Mouse (Mus musculus) forebrain, embryonic 15.5 days (tissue): ENCODE measurements around the gene Rfx7. TPM values are rescaled to one million over a fixed set of nuclear protein-coding genes. Genes with fewer than 3 reads are reported as not detected.

ENCODE experiments used
- ATAC-seq: fragments of 200-750 bp; cut with Nextera tagmentation; replicated peaks from 2 replicates; pipeline ENCODE4 v1.8.0; 2017; ENCODE audit warnings: mild to moderate bottlenecking, moderate TSS enrichment, moderate library complexity
- H3K27ac ChIP-seq: fragments of 300-500 bp; sonication (generic); replicated peaks from 2 replicates; pipeline ENCODE4 v1.5.1; 2015; ENCODE audit warnings: mild to moderate bottlenecking, inconsistent platforms
- H3K27me3 ChIP-seq: fragments of 300-500 bp; sonication (generic); 2 replicates; pipeline ENCODE4 v1.6.1; 2015; ENCODE audit warnings: inconsistent platforms
- H3K36me3 ChIP-seq: fragments of 300-500 bp; sonication (generic); 2 replicates; pipeline ENCODE4 v1.6.1; 2015; ENCODE audit warnings: mild to moderate bottlenecking, inconsistent platforms
- H3K4me1 ChIP-seq: fragments of 300-500 bp; sonication (generic); 2 replicates; pipeline ENCODE4 v1.6.1; 2015; ENCODE audit warnings: inconsistent platforms
- H3K4me2 ChIP-seq: fragments of 300-500 bp; sonication (generic); replicated peaks from 2 replicates; pipeline ENCODE4 v1.6.1; 2015; ENCODE audit warnings: mild to moderate bottlenecking, inconsistent platforms
- H3K4me3 ChIP-seq: fragments of 300-500 bp; sonication (generic); 2 replicates; pipeline ENCODE4 v1.5.1; 2015; ENCODE audit warnings: mild to moderate bottlenecking, inconsistent platforms
- H3K9ac ChIP-seq: fragments of 300-500 bp; sonication (generic); replicated peaks from 2 replicates; pipeline ENCODE4 v1.6.1; 2015; ENCODE audit warnings: mild to moderate bottlenecking, inconsistent platforms
- H3K9me3 ChIP-seq: fragments of 300-500 bp; sonication (generic); 2 replicates; pipeline ENCODE4 v1.6.1; 2016; ENCODE audit warnings: inconsistent platforms
- WGBS: fragments of 180-500 bp; shearing (Covaris S2); methylation state at CpG from one replicate; pipeline ENCODE4 v1.1.7; 2015; ENCODE audit warnings: mixed read lengths; 5-methylcytosine and 5-hydroxymethylcytosine counted together
- polyA plus RNA-seq: library from polyadenylated mRNA; unstranded; fragments of >200 nt; fragmentation: Nextera tagmentation; extraction: Ambion mirVana; gene quantifications from 2 replicates; pipeline ENCODE4 v1.2.1, GENCODE M21; 2015

The Rfx7 gene
- polyA plus RNA-seq, 1 experiment from 2014 or later: 16.7 TPM

DNA sequence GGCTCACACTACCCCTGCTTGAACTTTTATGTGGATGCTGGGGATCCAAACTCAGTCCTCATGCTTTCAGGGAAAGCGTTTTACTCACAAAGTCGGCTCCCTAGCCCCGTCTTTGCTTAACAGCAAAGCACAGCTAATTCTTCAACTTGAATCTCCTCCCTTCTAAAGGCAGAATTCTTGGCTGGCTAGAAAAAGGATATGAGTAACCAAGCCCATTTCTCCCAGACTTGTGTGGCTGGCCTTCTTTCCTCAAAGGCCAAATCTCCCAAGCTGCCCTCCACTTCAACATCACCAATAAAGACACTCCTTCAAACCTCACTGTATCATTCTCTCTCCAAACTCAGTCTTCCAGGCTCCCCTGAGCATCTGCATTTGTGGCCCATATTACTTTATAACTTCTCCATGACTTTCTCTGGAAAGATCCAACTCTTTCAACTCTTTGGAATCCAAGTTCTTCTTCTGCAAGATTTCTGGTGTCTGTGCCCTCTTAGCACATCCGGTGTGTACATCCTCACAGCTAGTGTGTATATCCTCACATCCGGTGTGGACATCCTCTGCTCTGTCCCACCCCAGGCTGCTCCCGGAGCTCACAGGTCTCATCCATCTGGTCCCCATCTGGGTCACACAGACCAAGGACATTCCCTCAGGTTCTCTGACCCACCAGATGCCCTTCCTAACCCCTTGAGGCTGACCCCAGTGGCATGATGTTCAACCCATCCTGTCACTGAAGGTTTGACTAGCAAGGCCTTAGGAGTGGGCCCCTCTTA lies 111.8 kb downstream of the Rfx7 start:
- ATAC-seq: no peak
- peak overlapping the region; percentile 34 for H3K27ac ChIP-seq
- no peak overlapping the region for H3K4me3 ChIP-seq
- no peaks in the 10 kb centered on the region for H3K36me3 ChIP-seq
- 90% methylated on average over 6 of the region's 6 CpGs for WGBS
- no peaks in the 10 kb centered on the region for H3K9me3 ChIP-seq
- no peak overlapping the region for H3K9ac ChIP-seq
- H3K4me1 ChIP-seq: peaks cover 36% of the 10 kb centered on the region
- no peak overlapping the region for H3K4me2 ChIP-seq
- no peaks in the 10 kb centered on the region for H3K27me3 ChIP-seq

DNA sequence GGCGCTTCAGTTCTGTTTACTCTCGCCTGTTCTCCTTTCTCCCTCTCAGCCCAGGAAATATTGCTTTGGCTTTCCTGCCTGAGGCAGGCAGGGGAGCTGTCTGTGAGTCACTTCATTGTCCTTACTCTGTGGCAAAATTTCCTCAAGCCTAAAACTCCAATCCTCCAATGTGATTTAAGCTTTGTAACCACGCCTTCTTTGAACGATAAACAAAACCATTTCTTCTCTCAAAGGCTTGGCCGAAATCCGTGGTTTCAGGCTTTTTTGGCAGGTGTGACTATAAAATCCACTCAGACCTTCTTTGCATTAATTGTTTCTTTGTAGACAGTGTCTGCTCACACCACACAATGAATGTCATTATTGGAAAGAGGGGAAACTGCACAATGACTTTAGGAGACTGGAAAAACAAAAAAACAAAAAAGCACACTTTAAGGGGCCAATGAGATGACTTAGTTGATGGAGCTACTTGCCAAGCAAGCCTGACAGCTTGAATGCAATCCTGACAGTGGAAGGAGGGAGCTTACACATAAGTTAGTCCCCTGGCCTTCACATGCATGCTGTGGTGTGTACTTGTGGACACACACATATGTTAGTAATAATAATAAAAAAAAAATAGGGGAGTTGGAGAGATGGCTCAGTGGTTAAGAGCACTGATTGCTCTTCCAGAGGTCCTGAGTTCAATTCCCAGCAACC lies 112.5 kb downstream of the Rfx7 start:
- no peak overlapping the region for H3K4me3 ChIP-seq
- H3K27ac ChIP-seq: peak overlapping the region; percentile 34
- no peak for ATAC-seq
- 18% methylated on average over 6 of the region's 6 CpGs for WGBS
- no peaks in the 10 kb centered on the region for H3K27me3 ChIP-seq
- no peak overlapping the region for H3K4me2 ChIP-seq
- H3K4me1 ChIP-seq: peaks cover 29% of the 10 kb centered on the region
- H3K36me3 ChIP-seq: no peaks in the 10 kb centered on the region
- no peak overlapping the region for H3K9ac ChIP-seq
- no peaks in the 10 kb centered on the region for H3K9me3 ChIP-seq

DNA sequence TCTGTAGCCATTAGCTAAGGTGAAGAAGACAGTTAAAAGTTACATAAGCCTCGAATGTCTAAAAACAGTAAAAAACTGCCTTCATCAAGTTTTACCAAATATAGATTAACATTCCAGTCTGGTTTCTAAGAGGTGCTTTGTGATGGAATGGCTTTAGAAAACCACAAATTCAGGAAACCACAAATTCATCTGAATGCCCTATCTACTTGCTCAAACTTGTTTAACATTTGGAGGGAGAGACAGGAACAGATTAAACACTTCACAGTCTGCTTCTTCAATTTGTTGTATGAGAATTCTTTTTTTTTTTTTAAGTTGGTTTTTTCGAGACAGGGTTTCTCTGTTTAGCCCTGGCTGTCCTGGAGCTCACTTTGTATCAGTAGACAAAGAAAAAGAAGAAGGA lies 117.7 kb downstream of the Rfx7 start:
- Histone ChIP-seq H3K4me1 (peaks cover 8% of the 10 kb centered on the region), H3K27ac (no peak overlapping the region), H3K9me3 (no peaks in the 10 kb centered on the region), H3K9ac (no peak overlapping the region), H3K36me3 (no peaks in the 10 kb centered on the region), H3K27me3 (no peaks in the 10 kb centered on the region), H3K4me2 (no peak overlapping the region), H3K4me3 (no peak overlapping the region)
- no peak for ATAC-seq
- WGBS: 65% methylated on average over 2 of the region's 2 CpGs

DNA sequence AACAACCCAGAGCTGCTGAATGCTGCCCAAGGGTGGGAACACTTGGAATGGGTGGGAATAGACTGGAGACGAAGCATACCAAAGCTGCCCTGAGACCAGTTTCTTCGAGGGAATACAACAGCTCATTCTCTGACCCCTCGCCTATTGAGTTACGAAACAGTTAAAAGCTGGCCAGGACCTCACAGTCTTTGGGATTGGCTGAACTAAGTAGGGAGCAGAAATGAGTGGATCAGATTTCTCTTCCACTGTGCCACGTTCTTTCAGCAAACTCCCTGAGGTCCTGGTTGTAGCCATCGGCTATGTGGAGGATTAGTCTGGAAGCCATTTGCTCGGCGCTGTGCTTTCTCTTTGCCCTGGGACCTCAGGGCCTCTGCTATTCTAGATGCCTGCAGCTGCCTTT lies 120.9 kb downstream of the Rfx7 start:
- WGBS: 9% methylated on average over 8 of the region's 8 CpGs
- H3K4me1 ChIP-seq: 0 out of 2 replicates have a peak, but pooled peaks cover 7% of the 10 kb centered on the region
- H3K4me2 ChIP-seq: no peak overlapping the region
- H3K4me3 ChIP-seq: no peak overlapping the region
- H3K27ac ChIP-seq: peak overlapping the region; percentile 27
- no peaks in the 10 kb centered on the region for H3K36me3 ChIP-seq
- no peaks in the 10 kb centered on the region for H3K9me3 ChIP-seq
- H3K27me3 ChIP-seq: no peaks in the 10 kb centered on the region
- no peak for ATAC-seq
- H3K9ac ChIP-seq: no peak overlapping the region

DNA sequence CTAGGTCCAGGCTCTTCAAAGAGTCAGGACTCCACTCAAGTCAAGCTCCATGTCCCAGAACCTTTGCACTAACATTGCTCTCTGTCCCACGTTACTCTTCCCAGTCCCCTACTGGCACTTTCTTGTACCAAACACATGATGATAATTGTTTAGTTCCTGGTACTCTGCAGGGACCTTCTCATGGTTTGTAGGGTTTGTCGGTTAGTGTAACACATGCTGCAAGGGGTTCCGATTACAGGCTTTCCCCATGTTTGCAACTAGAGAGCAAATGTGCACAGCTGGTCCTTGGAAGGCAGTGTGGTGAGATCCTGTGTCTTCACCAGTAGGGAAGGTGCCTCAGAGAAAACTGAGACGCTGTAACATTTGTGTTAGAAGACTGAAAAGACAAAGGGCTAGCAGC lies 121.5 kb downstream of the Rfx7 start:
- no peak for ATAC-seq
- Histone ChIP-seq H3K9ac (no peak overlapping the region), H3K27ac (peak overlapping the region; percentile 27), H3K9me3 (no peaks in the 10 kb centered on the region), H3K36me3 (no peaks in the 10 kb centered on the region), H3K4me2 (no peak overlapping the region), H3K4me1 (0 out of 2 replicates have a peak, but pooled peaks cover 7% of the 10 kb centered on the region), H3K4me3 (no peak overlapping the region), H3K27me3 (no peaks in the 10 kb centered on the region)
- 34% methylated on average over 4 of the region's 4 CpGs for WGBS

DNA sequence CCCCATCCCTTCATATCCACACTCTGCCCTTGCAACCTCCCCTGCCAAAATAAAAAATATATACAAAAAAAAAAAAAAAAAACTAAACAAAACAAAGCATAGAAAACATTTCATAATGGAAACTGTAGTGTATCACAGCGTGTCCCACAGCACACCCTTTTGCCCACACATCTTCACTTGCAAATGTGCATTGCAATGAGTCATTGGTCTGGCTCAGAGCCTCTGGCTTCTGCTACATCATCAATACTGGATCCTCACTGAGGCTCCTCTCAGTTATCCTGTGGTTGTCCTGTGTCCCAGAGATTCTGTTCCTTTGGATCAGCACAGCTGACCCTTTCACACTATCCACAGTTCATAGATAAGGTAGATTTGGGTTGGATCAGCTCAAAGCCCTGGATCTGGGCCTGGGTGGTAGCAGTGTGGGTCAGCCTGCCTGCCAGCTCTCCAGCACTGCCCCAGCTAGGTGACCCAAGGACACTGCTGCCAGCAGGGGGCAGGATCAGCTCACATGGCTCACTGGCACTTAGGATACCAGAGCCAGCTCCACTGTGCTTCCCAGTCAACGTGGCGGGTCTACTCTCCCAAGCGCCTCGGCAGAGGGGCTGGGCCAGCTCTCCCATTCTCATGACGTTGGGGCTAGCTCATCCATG lies 122.7 kb downstream of the Rfx7 start:
- Histone ChIP-seq H3K9ac (no peak overlapping the region), H3K27ac (no peak overlapping the region), H3K4me3 (no peak overlapping the region), H3K36me3 (no peaks in the 10 kb centered on the region), H3K9me3 (no peaks in the 10 kb centered on the region), H3K4me1 (0 out of 2 replicates have a peak, but pooled peaks cover 7% of the 10 kb centered on the region), H3K4me2 (no peak overlapping the region), H3K27me3 (no peaks in the 10 kb centered on the region)
- WGBS: 72% methylated on average over 6 of the region's 6 CpGs
- ATAC-seq: no peak; the same call in 1 of the 2 replicates

DNA sequence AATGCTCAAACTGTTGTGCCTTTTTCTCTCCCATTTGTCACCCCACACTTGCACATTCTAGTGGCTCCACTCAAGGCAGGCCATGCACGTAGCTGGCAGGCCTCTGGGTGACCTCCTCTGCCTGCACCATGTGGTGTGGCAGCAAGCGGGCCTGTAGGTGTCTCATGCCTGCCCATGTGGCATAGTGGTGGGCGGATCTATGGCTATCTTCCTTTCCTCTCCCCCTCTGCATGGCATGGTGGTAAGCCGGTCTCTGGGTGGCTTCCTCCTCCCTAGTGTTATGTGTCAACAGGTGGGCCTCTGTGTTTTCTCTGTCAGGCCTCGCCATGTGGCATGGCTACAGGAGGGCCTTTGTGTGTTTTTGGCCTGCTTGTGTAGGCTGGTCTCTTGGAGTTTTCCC lies 123.6 kb downstream of the Rfx7 start:
- Histone ChIP-seq H3K9ac (no peak overlapping the region), H3K27ac (no peak overlapping the region), H3K4me2 (no peak overlapping the region), H3K9me3 (no peaks in the 10 kb centered on the region), H3K4me1 (0 out of 2 replicates have a peak, but pooled peaks cover 7% of the 10 kb centered on the region), H3K4me3 (no peak overlapping the region), H3K27me3 (no peaks in the 10 kb centered on the region), H3K36me3 (no peaks in the 10 kb centered on the region)
- 73% methylated on average over 5 of the region's 5 CpGs for WGBS
- ATAC-seq: no peak

DNA sequence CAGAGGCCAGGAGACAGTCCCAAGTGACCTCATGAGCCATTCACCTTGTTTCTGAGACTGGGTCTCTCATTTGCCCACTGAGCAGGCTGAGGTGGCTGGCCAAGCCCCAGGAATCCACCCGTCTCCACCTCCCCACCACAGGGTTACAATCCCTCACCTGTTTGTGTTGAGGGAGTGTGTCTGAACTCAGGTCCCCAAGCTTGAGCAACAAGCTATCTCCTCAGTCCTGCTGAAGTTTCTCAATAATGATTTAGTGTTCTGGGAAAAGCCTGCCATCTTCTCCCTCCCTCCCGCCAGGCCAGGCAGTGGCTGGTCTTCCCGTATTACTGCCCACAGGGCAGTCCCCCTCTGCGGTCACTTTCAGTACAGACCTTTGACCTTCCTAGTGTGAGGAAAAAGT lies 124.5 kb downstream of the Rfx7 start:
- ATAC-seq: no peak
- no peak overlapping the region for H3K4me2 ChIP-seq

DNA sequence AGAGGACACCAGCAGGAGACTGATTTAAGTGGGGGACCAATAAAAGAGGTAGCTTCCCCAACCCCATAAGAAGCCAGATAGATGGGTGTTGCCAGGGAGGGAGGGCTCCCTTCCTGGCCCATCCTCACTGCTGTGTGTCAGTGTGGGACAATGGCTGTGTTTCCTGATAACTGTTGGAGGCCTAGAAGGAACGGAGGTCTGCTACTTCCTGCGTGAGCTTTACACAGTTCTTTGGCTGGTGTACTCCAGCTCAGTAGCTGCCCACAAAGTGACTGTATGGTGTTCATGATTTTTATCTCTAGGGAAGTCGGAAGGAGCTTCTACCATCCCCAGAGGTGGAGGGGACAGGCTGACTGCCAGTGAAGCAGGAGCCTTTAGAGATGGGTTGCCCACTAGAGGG lies 124.9 kb downstream of the Rfx7 start:
- no peak for ATAC-seq
- Histone ChIP-seq H3K36me3 (no peaks in the 10 kb centered on the region), H3K27ac (no peak overlapping the region), H3K4me2 (no peak overlapping the region), H3K4me3 (no peak overlapping the region), H3K9ac (no peak overlapping the region), H3K4me1 (peaks cover 15% of the 10 kb centered on the region), H3K27me3 (no peaks in the 10 kb centered on the region), H3K9me3 (no peaks in the 10 kb centered on the region)
- 32% methylated on average over 3 of the region's 3 CpGs for WGBS

More for the DNA sequence above, 124.5 kb downstream of the Rfx7 start:
- no peaks in the 10 kb centered on the region for H3K36me3 ChIP-seq
- no peak overlapping the region for H3K27ac ChIP-seq
- no peaks in the 10 kb centered on the region for H3K27me3 ChIP-seq
- H3K4me1 ChIP-seq: peaks cover 13% of the 10 kb centered on the region
- H3K9me3 ChIP-seq: no peaks in the 10 kb centered on the region
- H3K4me3 ChIP-seq: no peak overlapping the region
- no peak overlapping the region for H3K9ac ChIP-seq
- 39% methylated on average over 4 of the region's 4 CpGs for WGBS

DNA sequence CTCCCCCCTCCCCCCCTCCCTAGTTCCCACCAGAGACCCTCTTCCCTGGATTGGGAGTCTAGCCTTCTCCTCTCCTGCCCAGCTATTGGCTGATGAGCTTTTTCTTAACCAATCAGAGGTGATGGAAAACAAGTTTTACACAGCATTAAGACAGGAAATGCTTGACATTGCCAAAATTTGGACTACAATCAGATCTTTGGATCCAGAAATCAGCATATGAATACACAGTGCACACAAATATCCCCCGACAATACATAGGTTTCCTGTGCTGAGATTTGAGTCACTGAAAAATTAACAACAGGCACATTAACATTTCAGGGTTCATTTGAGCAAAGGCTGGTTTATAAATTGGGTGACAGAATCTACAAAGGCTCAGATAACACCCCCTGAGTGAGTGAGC lies 125.7 kb downstream of the Rfx7 start:
- 48% methylated on average over 1 of the region's 1 CpGs for WGBS

DNA sequence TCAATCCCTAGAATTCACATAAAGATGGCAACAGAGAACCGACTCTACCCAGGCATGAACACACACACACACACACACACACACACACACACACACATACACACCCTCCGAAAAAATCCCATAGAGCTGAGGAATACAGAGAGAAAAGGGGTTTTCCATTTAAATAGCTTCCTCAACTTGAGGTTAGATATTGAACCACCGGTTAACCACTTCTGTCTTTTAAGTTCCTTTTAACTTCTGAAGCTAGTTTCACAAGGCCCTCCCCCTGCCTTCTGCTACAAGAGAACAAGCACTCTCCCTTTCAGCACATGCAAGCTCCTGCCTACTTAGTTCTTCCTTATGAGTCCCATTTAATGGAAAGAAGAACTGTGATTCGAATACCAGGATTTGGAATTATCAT lies 128.1 kb downstream of the Rfx7 start:
- H3K27me3 ChIP-seq: no peaks in the 10 kb centered on the region

More for the DNA sequence above, 125.7 kb downstream of the Rfx7 start:
- Histone ChIP-seq H3K9me3 (no peaks in the 10 kb centered on the region), H3K36me3 (no peaks in the 10 kb centered on the region), H3K27ac (no peak overlapping the region), H3K4me2 (no peak overlapping the region), H3K4me3 (no peak overlapping the region), H3K4me1 (peaks cover 15% of the 10 kb centered on the region), H3K27me3 (no peaks in the 10 kb centered on the region), H3K9ac (no peak overlapping the region)
- no peak for ATAC-seq

DNA sequence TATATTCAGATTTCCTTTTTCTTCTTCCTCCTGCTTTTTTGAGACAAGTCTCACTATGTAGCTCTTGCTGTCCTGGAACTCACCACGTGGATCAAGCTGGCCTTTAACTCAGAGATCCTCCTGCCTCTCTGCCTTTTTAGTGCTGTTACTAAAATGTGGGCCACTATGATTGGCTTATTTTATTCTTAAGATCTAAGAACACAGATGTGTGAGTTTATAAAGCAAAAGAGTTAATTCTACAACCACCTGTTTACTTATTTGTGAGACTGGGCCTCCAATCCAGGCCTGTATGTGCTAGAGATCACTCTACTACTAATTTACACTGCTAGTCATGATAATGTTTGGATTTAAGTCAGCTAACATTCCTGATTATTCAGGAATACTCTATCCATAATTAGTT lies 128.9 kb downstream of the Rfx7 start:
- Histone ChIP-seq H3K36me3 (peaks cover 6% of the 10 kb centered on the region; the same call in 1 of the 2 replicates), H3K27me3 (no peaks in the 10 kb centered on the region), H3K9me3 (no peaks in the 10 kb centered on the region), H3K4me3 (no peak overlapping the region), H3K9ac (no peak overlapping the region), H3K4me2 (no peak overlapping the region), H3K4me1 (peaks cover 31% of the 10 kb centered on the region), H3K27ac (peak overlapping the region; percentile 99; the same call in 1 of the 2 replicates)
- 19% methylated on average over 1 of the region's 1 CpGs for WGBS
- no peak for ATAC-seq

More for the DNA sequence above, 128.1 kb downstream of the Rfx7 start:
- Histone ChIP-seq H3K27ac (no peak overlapping the region), H3K9ac (no peak overlapping the region), H3K4me1 (peaks cover 23% of the 10 kb centered on the region), H3K36me3 (no peaks in the 10 kb centered on the region), H3K4me3 (no peak overlapping the region), H3K4me2 (no peak overlapping the region), H3K9me3 (no peaks in the 10 kb centered on the region)
- ATAC-seq: no peak
- 80% methylated on average over 4 of the region's 4 CpGs for WGBS
